Mouse (Mus musculus): ENCODE measurements around the gene Lsg1. TPM values are rescaled to one million over a fixed set of nuclear protein-coding genes. Genes with fewer than 3 reads are reported as not detected.
A peak's percentile ranks its signal among the peaks of the same experiment; 100 is the strongest.

The Lsg1 gene
- total RNA-seq, 2 experiments from 2014 or later = 28.6 to 29.8 TPM

DNA sequence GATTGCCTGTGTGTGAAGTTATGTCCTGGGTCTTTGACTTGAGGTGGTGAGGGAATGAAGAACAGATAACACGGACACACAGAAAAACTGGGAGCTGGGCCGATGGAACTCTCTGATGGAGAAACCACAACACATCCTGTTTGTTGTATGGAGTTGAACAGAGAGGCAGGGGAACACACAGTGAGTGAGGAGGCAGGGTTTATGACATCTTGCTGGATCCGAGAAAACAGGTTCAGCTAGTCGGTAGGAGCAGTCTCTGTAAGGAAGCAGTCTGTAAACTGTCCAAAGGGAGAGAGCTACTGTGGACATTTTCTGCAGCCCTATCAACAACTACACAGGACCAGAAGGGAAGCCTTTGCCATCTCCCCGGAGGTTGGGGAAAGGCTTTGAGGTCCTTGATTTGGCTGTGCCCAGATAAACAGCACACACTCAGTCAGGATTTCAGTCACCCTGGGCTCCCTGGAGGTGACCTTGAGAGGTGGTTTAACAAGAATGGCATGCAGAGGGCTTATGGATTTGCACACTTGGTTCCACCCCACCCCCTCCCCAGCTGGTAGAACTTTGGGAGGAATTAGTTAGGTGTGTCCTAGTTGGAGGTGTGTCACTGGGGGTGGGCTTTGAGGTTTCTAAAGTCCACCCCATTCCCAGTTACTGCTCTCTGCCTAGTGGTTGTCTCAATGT, 27.9 kb downstream of the Lsg1 start:
- intact Hi-C loops (cut with DNase I) = no loop called here
- no peak for DNase-seq

- intact Hi-C loops (cut with DNase I) = no loop called here
- no peak for DNase-seq
Observed at GRCm38 (mm10) chr16:30554109-30554508, 33.3 kb downstream of the Lsg1 start.

GRCm38 (mm10) chr16:30552621-30553338, 34.6 kb downstream of the Lsg1 start:
- DNase-seq = peak; percentile 92

GRCm38 (mm10) chr16:30550748-30551192, 36.6 kb downstream of the Lsg1 start, which contains the start of gene Tmem44:
Tmem44 (minus strand) TSS chr16:30550842.
- DNase-seq = no peak
- intact Hi-C loops (cut with DNase I) = no loop called here

More at GRCm38 (mm10) chr16:30552621-30553338, 34.6 kb downstream of the Lsg1 start:
- intact Hi-C loops (cut with DNase I) = no loop called here

DNA sequence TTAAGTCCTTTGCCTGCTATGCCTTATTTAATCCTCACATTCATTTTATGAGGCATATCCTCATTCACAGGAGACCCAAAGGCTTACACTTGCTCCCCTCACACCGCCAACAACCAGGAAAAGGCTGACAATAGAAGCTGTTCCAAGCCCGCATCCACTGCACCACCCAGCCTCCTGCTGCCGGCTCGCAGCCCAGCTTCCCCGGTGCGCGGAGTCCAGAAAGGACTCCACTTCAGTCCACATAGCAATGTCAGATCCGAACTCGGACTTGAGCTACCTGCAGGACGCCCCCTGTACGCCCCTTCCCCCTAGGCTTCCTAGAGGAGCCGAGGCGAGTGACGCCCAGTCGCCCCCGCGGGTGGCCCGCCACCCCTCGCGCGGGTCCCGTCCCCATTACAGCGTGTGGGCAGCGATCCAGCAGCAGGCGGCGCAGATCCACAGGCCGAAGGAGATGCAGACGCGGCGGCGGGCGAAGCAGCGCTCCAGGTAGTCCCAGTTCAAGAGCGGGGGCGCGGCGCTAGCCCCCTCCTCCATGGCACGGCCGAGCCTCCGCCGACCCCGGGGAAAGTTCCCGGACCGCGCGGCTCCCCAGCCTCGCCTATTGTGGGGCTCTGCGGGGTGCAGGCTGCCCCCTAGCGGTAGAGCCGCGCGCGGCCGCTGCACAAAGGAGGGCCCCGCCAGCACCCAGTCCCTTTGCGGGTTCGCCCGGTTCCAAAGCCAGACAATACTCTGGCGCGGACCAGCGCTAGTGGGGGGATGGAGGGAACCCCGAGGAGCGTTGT, 37.2 kb downstream of the Lsg1 start:
- intact Hi-C loops (cut with DNase I) = no loop called here
- peak; percentile 79 for DNase-seq

GRCm38 (mm10) chr16:30549516-30549915, 37.9 kb downstream of the Lsg1 start:
- intact Hi-C loops (cut with DNase I) = no loop called here
- DNase-seq = no peak

GRCm38 (mm10) chr16:30548291-30548690, 39.1 kb downstream of the Lsg1 start:
- DNase-seq = no peak
- intact Hi-C loops (cut with DNase I) = no loop called here

DNA sequence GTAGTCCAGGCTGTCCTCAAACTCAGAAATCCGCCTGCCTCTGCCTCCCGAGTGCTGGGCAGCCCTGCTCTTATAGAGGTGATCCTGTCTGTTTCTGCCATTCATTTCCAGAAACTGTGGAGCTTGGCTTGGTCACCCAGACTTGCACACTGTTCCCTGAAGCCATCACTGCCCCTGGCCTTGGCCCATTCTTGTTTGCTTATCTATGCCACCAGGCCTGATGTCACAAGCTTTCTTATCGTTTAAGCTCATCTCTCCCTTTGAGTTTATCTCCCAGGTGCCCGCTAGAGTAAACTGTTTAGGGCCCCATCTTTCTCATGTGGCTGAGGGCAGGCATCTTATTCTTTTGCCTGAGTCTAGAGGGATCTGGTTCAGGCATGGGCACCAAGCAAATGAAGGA, 42.7 kb downstream of the Lsg1 start:
- intact Hi-C loops (cut with DNase I) = no loop called here
- DNase-seq = no peak

- intact Hi-C loops (cut with DNase I) = no loop called here
Observed at GRCm38 (mm10) chr16:30543386-30543785, 44.0 kb downstream of the Lsg1 start.

GRCm38 (mm10) chr16:30542826-30543225, 44.6 kb downstream of the Lsg1 start:
- no peak for DNase-seq
- intact Hi-C loops (cut with DNase I) = no loop called here

More at GRCm38 (mm10) chr16:30543386-30543785, 44.0 kb downstream of the Lsg1 start:
- no peak for DNase-seq

DNA sequence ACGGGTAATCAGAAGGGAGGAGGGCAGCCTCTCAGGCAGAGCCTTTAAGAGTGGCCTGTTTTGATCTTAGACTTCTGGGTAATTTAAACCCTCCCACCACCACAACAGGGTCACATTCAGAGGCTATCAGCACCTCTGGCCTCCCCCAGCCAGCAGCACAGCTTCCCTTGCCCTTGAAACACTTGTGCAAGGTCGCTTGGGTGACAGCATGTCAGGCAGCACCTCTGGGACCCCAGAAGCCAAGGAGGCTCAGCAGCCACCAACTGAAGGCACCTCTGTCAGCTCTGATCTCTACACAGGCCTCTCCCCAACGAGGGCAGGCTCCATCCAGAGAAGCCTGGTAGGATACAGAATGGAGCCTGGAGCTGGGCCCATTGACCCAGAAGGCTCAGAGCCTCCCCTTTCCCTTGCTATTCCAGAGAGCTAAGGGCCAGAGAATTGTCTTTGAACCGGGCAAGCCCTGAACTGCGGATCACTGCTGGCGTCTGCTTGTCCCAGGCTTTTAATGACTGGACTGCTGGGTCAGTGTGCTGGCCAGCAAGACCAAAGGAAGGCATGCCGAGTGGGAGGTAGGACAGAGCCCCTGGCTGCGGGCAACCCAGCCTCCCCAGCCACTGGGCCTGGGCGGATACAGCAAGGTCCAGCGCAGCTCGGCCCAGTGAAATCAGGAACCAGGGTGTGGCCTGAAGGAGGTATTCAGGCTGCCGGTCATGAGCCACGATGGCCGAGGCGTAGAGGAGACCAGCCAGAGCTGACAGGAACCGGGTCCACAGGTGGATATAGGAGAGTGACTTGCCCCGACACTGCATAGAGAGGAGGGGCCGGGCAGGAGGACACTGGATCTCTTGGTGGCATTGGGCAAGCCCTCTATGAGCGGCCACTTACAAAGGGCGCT, 47.0 kb downstream of the Lsg1 start:
- no peak for DNase-seq
- intact Hi-C loops (cut with DNase I) = no loop called here

DNA sequence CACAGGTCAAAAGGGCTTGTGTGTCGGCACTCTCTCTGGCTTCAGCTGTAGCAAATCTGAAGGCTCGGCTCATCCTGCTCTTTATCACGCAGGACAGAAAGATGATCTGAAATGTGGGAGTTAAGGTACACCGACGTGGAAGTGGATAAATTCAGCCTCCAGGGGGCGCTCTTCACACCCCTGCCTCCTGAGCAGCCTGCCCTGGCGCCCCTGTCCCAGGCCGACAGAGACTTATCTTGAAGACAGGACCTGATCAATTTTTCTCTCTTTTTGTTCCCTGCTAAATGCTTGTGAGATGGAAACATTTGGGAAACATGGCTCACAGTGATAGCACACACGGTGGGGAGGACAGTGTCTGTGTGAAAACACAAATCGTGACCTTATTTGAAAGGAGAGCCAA, 48.0 kb downstream of the Lsg1 start:
- peak; percentile 62 for DNase-seq
- intact Hi-C loops (cut with DNase I) = no loop called here

DNA sequence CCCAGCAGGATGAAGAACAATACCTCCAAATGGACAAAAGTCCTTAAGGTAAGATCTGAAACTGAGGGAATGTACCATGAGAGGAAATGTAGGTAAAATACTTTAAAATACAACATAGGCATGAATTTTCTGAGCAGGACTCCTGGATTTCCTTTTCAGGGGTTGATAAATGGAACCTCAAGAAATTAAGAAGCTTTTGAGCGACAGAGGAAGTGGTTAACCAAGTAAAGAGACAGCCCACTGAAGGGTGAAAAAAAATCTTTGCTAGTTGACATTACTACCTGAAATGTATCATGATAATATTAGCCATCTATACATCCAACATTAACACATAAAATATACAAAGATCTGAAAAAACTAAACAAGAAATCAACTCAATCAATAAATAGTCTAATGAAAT, 52.3 kb downstream of the Lsg1 start:
- no peak for DNase-seq
- intact Hi-C loops (cut with DNase I) = no loop called here

GRCm38 (mm10) chr16:30533592-30533991, 53.8 kb downstream of the Lsg1 start:
- no peak for DNase-seq
- intact Hi-C loops (cut with DNase I) = no loop called here

DNA sequence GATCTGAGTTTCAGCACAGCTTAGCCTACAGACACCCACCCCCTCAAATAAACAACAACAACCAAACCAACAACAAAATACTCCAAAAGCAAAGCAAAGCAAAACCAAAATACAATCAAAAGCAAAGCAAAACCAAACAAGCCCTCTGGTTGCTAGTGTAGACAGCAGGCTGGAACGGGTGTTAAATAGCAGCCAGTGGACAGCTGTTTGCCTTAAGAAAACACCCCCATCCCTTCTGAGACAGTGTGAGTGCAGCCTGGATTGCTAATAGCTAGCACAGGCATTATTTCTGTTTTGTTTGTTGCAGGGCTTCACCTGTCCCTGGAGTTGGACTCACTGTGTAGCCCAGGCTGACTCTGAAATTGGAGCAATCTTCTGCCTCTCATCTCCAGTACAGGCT, 54.5 kb downstream of the Lsg1 start:
- intact Hi-C loops (cut with DNase I) = no loop called here
- DNase-seq = no peak

GRCm38 (mm10) chr16:30531761-30532406, 55.5 kb downstream of the Lsg1 start:
- intact Hi-C loops (cut with DNase I) = no loop called here
- DNase-seq = peak; percentile 62

DNA sequence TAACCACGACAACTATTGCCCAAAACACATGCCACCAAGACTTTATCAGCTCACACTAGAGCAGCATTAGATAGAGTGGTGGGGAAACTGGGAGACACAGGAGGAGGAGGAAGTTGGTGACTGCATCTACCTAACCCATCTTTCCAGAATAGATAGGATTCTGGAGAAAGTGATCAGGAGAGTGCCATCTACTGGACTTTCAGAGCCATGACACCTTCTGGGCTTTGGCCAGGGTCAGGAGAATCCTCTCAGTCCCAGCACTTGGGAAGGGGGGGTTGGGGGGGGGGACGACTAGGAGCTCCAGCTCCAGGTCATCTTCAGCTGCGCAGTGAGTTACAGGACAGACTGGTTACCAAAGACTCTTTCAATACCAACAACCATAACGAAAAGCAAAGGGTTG, 56.6 kb downstream of the Lsg1 start:
- intact Hi-C loops (cut with DNase I) = no loop called here
- no peak for DNase-seq

DNA sequence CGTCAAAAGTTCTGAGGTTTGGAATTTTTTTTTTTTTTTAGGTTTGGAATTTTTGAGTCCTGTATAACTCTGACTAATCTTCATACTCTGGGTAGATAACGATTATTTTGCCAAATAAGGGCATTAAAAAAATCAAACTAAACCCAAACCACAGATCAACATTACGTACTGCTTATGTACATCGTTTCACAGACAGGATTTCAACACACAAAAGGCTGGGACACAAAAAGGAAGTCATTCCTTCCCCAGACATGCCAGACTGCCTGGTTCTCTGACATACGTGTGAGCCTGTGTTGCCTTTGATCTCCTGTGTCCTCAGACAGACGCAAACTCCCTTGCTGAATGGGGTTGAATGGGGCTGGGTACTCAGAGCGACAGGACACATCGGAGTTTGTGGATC, 59.0 kb downstream of the Lsg1 start:
- DNase-seq = no peak

DNA sequence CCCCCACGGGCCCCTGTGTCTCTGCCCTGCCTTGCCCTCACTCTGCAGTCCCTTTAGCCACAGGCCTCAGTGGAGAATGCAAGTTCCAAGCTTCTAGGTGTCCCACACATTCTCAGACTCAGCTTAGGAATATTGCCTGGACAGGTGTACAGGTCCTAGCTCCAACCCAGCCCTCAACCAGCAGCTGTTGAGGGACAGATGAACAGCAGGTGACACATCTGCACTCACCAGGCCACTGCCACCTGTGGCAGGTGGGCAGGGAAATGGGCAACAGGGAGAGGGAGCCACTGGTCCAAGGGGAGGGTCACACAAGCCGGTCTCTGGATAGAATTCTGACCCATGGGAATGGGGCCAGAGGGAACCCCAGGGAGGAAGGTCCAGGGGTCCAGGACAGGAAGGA, 59.5 kb downstream of the Lsg1 start:
- intact Hi-C loops (cut with DNase I) = no loop called here
- DNase-seq = no peak

More for the DNA sequence above, 59.0 kb downstream of the Lsg1 start:
- intact Hi-C loops (cut with DNase I) = no loop called here

- no peak for DNase-seq
- intact Hi-C loops (cut with DNase I) = no loop called here
Observed at GRCm38 (mm10) chr16:30525756-30526155, 61.6 kb downstream of the Lsg1 start.
